Mouse (Mus musculus): ENCODE measurements around the gene Grin2b.

The Grin2b gene

DNA sequence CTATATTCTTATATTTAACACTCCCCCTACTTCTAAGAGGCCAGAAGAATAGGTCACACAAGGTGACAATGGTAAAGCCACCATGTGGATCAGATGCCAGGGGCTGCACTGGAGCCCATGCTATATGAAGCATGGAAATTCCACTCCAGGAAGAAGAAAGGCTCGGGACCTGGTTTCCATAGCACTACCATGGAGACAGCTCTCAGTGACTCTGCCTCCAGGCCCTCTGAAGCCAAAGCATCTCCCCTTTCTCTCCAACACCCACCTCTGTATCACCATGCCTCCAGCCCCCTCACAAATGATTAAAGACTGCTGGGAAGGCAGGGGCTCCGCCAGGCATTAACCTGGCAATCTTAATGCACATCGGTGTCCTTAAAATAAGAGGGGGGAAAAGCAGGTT, 179.4 kb downstream of the Grin2b start:
- no peak for DNase-seq

DNA sequence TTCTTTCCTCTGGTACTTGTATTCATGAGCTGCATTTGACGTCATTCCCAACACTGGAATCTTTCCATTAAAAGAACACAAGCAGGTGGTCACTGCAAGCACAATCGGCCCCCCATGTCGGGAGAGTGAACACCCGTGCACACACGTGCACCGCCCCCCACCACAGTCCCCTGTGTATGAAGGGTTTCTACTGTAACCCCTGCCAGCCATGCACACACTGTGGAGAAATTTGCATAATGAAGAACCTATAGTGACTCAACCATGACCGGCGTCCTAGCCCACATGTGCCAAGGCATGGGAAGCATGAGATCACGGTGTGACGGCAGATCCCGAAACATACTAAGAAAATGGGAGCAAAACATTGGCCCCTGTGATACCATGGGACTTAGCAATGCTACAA, 179.9 kb downstream of the Grin2b start:
- DNase-seq: no peak

DNA sequence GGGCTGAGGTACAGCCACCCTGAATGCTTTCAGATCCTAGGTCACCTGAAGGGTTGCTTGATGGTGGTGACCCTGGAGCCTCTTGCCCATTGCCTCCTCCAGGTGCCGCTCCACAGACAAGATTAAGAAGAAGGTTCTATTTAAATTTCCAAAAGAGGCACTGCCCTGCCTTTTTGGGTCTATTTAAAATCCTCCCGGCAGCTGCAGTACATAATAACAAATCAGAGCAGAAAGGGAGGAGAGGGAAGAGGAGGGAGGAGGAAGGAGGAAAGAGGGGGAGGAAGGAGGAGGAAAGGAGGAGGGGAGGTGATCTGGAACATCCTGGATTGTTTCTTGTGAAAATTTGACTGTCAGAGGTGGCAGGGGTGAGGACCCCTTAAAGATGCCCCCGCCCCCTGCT, 197.2 kb downstream of the Grin2b start:
- no peak for DNase-seq

DNA sequence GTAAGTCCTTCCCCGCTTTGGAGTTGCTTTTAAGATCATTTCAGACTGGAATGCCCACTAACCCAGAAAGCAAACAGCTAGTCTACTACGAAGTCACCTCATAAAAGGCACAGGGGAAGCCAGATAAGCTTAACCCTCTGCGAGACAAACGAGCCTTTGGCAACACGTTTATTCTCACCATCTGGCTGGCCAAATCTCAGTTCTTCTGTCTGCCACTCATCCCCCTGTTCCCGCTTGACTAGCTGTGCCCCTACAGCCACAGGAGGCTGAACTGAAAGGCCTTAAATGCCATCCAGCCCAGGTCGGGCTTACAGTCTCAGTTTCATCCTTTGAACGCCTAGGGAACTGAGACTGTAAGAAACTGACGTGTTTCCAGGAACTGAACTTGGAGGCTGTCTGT, 200.8 kb downstream of the Grin2b start:
- DNase-seq: no peak

DNA sequence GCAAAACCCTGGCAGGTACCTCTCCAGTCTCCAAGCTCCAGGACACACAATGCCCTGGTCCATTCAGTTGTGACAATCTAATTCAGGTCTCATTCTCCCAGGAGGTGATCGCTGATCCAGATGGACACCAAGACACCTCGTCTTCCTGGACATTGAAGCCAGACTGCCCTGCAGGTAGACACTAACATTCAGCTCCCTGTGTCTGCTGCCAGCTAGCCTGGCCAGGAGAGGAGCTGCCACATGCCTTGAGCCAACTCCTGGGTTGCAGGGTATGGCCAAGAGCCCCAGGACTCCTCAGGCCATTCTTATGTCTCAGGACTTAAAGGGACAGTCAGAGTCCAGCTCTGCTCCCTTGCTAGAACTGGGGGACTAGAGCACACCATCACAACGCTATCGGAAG, 201.8 kb downstream of the Grin2b start:
- no peak for DNase-seq

DNA sequence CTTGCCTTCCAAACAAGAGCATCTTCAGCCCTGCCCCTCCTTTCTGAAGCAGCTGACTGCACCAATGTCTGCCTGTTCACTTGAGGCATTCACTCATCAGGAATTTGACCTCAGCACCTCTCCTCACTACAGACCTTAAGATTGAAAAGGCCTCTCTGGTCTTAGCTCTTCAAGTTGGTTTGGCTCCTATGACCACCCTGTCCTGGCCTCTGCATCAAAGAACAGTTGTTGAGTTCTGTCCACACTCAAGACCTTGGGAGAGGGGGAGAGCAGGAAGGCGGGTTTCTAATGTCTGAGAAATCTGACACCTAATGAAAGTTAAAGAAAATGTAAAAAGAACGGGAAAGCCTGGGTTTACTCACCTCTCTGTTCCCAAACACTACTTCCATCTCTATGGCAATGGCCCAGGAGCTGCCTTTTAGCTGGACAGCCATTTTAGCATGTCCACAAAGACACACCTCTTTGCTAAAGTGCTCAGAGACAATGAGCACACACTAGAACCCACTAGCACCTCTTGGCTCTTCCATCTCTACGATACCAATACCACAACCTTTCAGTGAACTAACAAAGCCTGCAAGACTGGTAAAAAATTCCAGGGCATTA, 202.5 kb downstream of the Grin2b start:
- DNase-seq: no peak

DNA sequence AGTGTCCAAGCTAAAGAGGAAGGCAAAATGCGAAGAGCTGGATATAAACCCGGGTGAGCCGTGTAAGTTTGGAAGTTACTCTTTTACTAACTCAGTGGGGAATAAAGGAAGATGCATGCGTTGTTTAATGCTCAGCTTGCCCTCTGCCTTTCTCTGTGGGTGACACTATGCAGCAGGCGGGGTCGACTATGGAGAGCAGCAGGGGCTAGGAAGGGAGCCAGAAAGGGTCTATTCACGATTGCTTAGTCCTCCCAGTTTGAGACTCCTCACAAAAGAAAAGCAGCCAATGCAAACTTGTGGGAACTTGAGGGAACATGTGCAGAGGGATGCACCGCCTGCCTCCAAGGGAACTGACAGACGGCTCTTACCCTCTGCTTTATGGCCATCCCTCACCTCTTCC, 211.5 kb downstream of the Grin2b start:
- no peak for DNase-seq

DNA sequence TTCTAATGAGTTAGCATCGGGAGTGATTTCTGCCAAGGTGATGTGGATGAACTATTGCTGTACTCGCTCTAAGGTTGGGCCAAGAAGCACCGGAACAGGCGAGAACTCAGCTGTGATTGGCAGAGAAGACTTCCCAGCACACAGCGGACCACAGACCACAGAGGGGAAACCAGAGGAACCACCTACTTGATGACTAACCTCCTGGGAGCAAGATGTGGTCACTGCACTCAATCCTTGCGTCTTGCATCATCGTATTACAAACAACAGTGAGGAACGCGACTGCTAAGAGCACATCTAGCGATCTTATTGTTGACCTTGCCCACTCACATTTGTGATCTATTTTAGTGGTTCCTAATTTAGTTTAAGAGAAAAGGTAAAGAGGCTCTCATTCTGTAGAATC, 213.7 kb downstream of the Grin2b start:
- no peak for DNase-seq

DNA sequence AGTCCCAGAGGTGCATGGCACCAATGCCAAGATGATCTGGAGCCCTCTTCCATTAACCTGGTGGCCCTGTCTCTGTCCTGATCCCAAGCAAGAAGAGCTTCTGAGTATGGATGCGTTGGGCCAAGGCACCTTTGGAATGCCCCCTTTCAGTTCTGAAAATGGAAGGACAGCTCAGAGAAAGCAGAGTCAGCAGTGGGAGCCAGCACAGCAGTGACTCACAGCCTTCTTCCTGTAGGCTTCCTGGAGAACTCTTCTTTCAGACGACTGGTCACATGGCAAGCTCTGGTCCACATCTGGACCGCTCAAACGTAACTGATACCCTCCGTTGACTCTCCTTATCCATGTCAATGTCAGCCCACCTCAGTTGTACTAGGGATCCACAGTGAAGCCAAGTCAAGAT, 221.6 kb downstream of the Grin2b start:
- DNase-seq: no peak

DNA sequence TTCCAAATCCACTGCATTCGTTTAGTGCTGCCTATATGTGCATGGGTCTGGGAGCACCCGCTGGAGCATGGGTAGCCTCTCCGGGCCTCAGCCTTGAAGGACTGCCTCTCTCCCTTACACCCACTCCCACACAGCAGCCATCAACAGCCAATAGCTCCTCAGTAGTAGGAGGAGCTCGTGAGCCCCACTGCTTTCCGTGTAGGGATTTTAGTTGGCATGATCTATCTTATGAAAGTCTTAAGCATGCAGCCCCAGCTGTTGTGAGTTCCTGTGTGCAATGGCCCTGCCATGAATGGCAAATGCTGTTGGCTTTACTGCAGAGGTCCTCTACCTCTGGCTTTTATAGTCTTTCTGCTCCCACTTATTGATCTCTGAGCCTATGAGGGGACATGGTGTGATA, 227.8 kb downstream of the Grin2b start:
- no peak for DNase-seq

DNA sequence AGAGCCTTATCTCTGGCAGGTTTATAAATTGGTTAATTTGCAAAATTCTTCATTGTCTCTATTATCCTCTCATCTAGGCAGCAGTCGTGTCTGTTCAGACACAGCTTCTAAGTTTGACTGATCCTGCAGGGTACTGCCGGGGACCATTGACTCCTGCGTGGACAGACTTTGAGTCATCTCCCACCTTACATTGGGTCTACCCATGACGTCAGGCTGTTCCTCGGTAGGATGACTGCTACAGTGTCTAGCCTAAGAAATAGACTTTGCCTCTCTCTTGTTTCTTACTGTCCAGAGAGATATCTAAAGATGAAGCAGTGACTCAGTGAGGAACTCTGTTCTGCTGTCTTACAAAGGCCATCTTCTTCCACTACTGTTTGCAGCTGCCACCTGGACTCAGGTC, 229.0 kb downstream of the Grin2b start:
- DNase-seq: no peak

DNA sequence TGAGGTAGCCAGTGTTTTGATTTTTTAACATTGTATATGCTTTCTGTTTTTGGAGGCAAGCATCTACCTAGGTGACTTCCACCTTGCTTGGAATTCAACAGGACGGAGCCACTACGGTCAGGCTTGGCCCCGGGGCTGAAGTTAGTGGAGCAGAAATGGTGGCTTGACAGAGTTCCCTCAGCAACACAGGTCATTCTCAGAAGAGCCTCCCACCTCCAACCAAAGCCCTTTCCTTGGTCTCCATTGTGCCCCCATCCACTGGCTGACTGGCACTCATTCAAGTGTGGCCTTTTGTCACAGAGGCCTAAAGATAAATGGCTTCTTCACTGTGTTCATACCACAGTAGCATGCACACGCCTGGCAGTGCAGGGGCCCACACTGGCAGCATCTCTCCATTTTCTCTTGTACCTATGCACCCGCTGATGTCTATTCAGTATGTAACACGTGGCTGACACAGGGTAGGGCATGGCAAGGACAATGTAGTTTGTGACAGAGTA, 230.1 kb downstream of the Grin2b start:
- no peak for DNase-seq

DNA sequence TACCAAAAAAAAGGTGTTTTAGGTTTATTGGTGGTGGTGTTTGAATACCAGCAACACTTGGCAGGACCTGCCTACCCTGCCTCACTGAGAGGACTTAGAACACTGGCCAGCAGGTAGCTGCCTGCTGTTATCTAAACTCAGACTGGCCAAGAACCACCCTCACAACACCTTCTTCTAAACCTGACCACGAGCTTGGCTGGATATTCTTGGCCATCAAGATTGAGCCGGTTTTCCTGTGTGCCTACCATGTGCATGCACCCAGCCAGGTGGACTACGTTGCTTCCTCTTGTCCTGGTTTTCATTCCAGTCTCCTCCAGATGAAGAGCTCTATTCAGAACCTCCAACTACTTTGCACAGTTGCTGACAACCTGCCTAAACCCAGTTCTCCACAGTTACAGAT, 240.4 kb downstream of the Grin2b start:
- no peak for DNase-seq

DNA sequence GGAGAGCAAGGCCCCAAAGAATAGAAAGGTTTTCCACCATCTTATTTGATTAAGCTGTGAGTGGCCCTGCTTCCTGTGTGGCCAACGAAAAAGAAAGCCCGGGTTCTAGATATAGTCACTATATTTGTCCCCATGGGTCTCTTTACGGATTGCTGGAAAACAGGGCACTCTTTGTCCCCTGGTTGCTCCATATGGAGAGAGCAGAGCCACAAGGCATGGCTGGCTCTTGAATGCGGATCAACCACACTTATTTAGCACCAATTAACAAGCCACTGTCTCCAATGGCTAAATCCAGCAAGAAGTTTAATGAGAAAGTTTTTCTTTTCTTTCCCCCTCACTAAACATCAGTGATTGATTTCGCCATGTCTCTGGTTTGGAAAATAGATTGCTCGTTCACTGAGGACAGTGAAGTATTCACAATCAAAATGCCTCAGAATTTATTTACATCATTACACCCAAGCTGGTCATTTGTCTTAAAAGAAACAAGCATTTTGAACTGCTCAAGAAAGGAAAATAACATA, 240.9 kb downstream of the Grin2b start:
- DNase-seq: no peak

DNA sequence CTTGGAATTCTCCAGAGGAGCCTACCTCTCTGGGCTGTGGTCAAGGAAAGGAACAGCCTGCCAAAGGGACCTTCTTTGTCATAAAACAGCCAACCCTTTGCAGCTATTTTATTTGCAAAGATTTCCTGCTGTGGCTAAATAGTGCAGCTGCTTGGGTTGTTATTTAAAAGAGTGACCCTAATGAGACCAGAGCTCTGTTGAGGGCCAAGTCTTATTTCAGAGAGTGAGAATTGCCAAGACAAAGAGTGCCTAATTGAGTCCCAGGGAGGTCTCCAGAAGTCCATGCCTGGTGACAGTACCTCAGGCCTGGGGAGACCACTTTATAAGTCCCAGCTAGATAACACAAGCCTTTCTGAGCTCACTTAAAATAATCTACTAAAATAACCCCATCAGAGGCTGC, 255.6 kb downstream of the Grin2b start:
- DNase-seq: no peak

DNA sequence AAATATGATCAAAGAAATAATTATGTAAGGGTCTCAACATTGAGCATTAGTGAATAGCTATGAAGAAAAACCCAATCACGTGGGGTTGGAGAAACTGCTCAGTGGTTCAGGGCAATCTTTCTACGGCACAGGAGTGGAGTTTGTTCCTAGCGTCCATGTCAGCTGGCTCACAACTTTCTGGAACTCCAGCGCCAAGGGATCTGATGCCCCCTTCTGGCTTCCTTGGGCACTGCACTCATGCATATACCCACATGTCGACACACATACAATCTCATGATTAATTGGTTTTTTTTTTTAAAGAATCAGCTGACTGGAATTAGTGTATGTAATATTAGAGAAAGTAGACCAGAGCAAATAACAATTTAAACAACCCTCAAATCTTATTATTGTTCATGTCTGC, 258.7 kb downstream of the Grin2b start:
- DNase-seq: no peak

DNA sequence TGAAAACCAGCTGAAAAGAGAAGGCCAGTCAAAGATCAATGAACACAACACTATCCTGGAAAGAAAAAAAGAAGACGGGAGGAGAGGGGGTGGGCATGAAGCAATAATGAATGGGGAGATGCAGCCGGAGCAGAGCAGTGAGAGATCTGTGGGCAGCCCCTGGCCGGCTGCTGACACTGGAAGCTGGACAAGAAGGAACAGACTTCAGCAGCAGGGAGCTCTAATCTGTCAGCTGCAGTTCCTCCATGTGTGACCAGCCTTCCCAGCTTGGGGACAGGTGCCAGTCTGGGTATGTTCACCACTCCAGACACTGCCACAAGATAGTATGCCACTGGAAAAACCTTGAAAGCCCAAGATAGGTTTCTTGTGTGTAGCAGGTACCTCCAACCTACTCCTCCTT, 261.2 kb downstream of the Grin2b start:
- DNase-seq: no peak

DNA sequence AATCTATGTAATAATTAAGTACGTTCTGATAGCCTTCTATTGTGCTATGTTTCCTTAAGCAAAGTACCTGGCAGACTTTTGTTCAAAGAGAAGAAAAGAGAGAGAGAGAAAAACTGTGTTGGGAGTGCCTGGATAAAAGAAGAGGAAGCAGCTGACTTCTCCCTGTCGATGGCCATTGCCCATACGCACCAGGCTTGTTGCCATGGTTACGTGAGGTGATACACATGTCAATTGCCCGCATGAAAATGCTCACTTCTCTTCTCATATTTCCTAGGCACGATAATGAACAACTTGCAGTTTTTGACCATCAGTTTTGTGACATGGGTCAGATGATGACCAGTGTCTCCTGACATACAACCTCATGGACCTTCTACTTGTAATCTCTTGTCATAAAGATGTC, 262.2 kb downstream of the Grin2b start:
- no peak for DNase-seq

DNA sequence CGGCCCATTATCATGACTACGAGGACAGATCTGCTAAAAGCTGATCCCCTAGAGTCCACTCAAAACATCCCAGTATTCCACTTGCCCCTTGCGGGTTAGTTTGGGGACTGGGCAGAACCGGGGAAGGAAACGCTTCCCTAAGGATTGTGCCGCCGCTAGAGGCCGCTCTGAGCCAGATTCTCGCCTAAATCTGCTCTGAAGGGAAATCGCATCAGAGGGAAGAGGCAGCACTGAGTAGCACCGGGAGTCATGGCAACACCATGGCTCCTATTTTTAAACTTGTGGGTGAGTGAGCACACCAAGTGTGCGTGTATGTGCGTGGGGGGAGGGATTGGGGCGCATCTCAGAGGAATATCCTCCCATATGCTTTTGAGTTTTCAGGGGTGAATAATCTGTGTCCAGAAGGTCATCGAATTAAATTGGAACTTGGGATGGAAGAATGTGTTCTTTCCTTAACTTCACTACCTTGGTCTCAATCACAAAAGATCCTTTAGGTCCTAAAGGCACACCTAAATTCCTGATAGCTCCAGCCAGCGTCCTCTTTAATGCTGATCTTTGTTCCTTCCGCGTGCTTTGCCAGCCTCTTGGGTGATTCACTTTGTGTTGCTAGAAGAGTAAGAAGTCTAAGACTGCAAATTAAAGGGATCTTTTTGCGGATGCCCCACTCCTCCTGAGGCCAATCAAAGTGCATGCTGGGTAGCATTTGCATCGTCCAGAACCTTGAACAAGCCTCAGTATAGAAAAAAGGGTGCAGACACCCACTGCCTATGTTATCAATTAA, 265.6 kb downstream of the Grin2b start:
- DNase-seq: peak; percentile 93

DNA sequence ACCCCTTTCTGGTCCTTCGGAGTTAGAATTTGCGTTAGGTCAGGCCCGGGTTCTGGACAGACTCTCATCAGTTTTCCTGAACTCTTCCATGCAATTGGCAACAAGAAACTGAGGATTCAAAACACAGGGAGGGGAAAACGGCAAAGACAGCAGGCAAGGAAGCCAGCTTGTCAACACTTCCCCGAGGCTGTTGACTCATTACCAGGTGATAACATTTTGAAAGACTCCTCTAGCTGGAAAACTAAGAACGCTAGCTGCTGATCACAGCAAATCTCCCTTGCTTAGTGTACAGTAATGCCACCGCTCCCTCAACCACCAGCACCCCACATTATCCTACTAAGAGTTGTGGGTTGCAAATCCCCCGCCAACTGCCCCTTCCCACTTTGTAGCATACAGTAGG, 266.2 kb downstream of the Grin2b start:
- DNase-seq: no peak

DNA sequence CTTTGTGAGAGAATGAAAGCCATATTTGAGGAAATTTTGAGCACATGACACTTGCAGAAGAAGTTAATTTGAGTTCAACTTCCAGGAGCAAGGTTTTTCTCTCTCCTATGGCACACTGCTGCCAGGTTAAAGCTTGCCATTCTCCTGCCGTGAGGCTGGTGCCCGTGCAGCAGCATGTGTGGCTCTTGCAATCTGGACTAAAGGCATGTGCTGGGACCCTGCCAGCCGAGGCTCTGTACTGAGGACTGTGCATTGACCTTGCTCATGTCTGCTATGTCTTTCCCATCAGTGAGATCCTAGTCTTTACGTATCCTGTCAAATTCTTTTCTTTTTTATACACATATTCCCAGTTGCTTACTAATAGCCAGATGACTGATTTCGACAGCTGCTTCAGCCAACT, 268.9 kb downstream of the Grin2b start:
- DNase-seq: no peak

DNA sequence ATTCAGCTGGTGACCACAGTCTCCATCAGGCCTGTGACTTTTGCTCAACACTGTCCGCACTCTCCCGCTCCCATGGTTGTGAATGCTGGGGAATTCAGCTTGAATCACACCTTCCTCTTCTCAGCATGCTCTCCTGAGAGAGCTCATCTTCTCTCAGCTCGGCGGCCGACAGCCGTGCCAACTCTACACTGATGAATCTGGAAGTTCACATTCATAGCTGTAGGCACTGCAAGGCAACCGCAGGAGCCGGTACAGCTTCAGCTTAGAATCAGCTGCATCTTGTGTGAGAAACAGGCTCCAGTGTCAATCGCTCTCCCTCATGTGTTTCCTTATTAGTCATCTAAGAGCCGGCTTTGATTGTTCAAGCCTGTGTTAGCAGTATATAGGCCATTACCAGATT, 272.9 kb downstream of the Grin2b start:
- DNase-seq: peak; percentile 83

DNA sequence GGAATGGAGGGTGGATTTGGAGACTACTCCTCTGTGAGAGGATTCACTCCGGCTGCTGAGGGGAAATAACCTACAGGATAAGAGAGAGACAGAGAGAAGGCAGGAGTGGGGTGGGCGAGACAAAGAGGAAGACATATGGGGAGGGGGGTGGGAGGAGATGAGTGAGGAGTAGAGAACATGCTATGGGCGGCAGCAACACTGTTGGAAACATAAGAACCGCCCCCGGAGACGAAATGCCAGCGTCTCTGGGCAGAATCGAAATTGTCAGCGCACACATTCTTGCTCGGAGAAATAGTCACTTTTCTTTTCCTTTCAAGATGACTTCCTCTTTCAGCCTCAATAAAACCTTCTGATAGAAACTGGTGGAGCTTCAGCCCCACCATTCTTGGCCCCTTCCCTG, 274.1 kb downstream of the Grin2b start:
- DNase-seq: peak; percentile 86

DNA sequence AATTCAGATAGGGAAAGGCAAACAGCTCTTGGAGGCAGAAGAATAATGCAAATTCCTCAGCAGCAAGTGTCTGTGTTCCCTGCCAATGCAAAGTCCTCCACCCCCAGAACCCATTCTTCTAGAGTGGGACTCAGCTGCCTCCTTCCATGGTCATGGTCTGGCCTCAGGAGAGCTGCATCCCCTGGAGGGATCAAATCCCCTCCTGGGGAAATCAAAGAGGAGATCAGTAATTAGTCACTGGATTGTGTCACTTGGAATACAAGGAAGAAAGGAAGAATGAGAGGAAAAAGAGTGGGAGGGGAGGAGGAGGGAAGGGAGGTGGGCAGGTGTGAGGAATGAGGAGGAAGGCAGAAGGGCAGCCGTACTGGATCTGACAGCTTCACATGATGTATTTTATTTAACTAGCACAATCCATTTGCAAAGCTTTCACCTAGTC, 278.5 kb downstream of the Grin2b start:
- peak; percentile 63 for DNase-seq

DNA sequence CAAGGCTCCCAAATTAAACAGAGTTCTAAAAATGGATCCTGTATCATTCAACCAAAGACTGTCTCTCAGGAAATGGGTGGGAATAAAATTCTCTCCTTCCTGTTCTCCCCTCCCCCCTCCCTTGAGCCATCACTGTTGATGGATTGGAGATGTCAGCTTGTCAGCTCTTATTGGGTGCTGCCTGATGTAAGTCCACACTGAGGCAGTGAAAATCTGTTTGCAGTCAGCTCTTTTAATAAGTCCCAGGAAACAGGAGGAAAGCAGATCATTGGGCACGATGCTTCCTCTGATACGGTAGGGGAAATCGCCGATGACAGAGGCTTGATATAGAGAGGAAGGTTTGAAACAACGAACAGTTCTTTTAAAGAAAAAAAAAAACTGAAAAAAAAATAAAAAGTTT, 290.7 kb downstream of the Grin2b start:
- no peak for DNase-seq

All from right cerebral cortex, adult 18-20 months (tissue).